Mouse (Mus musculus) kidney, postnatal 10 days (tissue): ENCODE results near the gene Bcl2a1d.
"Not testable (repeated sequence)": the region's sequence is repeated elsewhere in the genome, so short reads cannot be mapped to it uniquely, and the experiment has no call there.

Source experiments
- DNase-seq: peaks from one replicate; pipeline ENCODE4 v3.0.0; 2021; ENCODE audit warnings: mixed read lengths

Bcl2a1d gene

DNA sequence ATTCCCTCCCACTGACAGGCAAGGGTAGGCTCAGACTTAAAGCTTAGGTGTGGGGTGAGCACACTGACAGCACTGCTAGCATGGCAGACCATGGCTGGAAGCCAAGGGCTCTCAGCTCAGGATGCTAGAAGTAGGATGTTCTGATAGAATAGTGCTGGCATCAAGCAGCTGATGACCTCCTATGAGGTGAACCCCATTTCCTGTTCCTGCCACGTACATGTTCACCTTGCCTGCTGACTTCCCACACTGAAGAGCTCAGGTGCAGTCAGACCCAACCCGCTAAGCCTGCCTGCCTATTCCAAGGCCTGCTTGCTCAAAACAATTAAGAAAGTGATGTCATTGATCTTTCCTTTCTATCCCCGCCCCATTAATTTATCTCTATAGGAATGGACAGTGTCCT, 42.3 kb downstream of the Bcl2a1d start:
- DNase-seq, result not testable (repeated sequence)

GRCm38 (mm10) chr9:88686719-88687118, 45.0 kb downstream of the Bcl2a1d start:
- DNase-seq, result not testable (repeated sequence)
